Mouse (Mus musculus) cerebellum, adult 2 months (tissue): ENCODE data around the gene Pifo. TPM values are rescaled to one million over a fixed set of nuclear protein-coding genes. Genes with fewer than 3 reads are reported as not detected.
A peak's percentile ranks its signal among the peaks of the same experiment; 100 is the strongest.

ENCODE experiments used
- DNase-seq, 2 experiments: peaks; one replicate each; pipeline ENCODE4 v3.0.0; 2021
- H3K27ac ChIP-seq: fragments of 200-500 bp; 2 replicates; pipeline ENCODE4 v1.5.1; 2012; ENCODE audit warnings: low read length, control low read depth, inconsistent platforms; ENCODE audit not compliant: insufficient read depth
- H3K27me3 ChIP-seq: fragments of 200-500 bp; 2 replicates; pipeline ENCODE4 v1.6.1; 2012; ENCODE audit warnings: inconsistent platforms, mild to moderate bottlenecking, low read length, moderate library complexity; ENCODE audit not compliant: control insufficient read depth, insufficient read depth
- H3K4me1 ChIP-seq: fragments of 200-500 bp; 2 replicates; pipeline ENCODE4 v1.6.1; 2011; ENCODE audit warnings: low read length; ENCODE audit not compliant: control insufficient read depth, insufficient read depth
- H3K4me3 ChIP-seq: fragments of 200-500 bp; replicated peaks from 2 replicates; pipeline ENCODE3; 2011; ENCODE audit warnings: mild to moderate bottlenecking, low read depth, low read length, control low read depth; ENCODE audit not compliant: insufficient read depth
- CTCF ChIP-seq: fragments of 200-500 bp; IDR thresholded peaks from 2 replicates; pipeline ENCODE4 v1.5.1; 2011; ENCODE audit warnings: low read depth, mild to moderate bottlenecking, control low read depth, low read length, moderate library complexity, borderline replicate concordance; ENCODE audit not compliant: insufficient read depth
- POLR2A ChIP-seq: fragments of 200-500 bp; IDR thresholded peaks from 2 replicates; pipeline ENCODE4 v1.6.1; 2011; ENCODE audit warnings: low read length, control low read depth, borderline replicate concordance; ENCODE audit not compliant: insufficient read depth
- WGBS: fragments of 180-500 bp; shearing (Covaris S2); methylation state at CpG from one replicate; pipeline ENCODE4 v1.1.7; 2018; 5-methylcytosine and 5-hydroxymethylcytosine counted together
- polyA plus RNA-seq: library from polyadenylated mRNA; depleted of rRNA; stranded (reverse); fragments of >200 nt; gene quantifications from 2 replicates; pipeline ENCODE4 v1.2.3, GENCODE M21; 2012; rRNA removed

Gene Pifo
- polyA plus RNA-seq, 1 experiment, result 1.2 TPM

- 73% methylated on average over 5 of the region's 5 CpGs for WGBS
- no peaks in the 10 kb centered on the region for H3K27me3 ChIP-seq
- no peaks in the 10 kb centered on the region for H3K4me1 ChIP-seq
- TF ChIP-seq POLR2A, result no peak
- TF ChIP-seq CTCF, result no peak
- H3K27ac ChIP-seq, result no peak overlapping the region
- H3K4me3 ChIP-seq, result no peak overlapping the region
- no peak for DNase-seq
Observed at GRCm38 (mm10) chr3:105971831-105972446, 42.5 kb downstream of the Pifo start.

- Histone ChIP-seq H3K4me1 (no peaks in the 10 kb centered on the region; the same call in 1 of the 2 replicates), H3K4me3 (no peak overlapping the region), H3K27ac (no peak overlapping the region), H3K27me3 (no peaks in the 10 kb centered on the region)
- 96% methylated on average over 2 of the region's 2 CpGs for WGBS
- DNase-seq, result no peak
- TF ChIP-seq CTCF, result no peak
- TF ChIP-seq POLR2A, result no peak
Observed at GRCm38 (mm10) chr3:105960700-105961099, 53.7 kb downstream of the Pifo start.

- 8% methylated on average over 6 of the region's 6 CpGs for WGBS
- TF ChIP-seq CTCF (no peak), POLR2A (no peak)
- no peak for DNase-seq
Observed at GRCm38 (mm10) chr3:105959999-105960398, 54.4 kb downstream of the Pifo start, which contains the start of gene Atp5f1. Gene Atp5f1 (minus strand): TSS chr3:105960099.

DNA sequence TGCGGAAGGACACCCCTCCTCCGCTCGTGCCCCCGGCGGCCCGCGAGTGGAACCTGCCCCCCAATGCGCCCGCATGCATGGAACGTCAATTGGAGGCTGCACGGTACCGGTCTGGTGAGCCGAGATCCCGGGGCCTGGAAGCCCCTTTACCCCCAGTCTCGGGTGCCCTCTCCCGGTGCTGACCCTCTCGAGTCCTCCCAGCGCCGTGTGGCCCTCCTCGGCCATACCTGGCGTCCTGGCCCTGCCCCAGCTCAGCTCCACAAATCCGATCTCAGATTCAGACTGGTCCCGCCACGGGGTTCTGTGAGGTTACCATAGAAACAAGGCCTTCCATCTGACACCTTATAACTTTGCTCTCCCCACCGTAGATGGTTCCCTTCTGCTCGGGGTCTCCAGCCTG lies 54.9 kb downstream of the Pifo start:
- H3K4me1 ChIP-seq, result no peaks in the 10 kb centered on the region; the same call in 1 of the 2 replicates
- H3K4me3 ChIP-seq, result peak overlapping the region; percentile 69
- H3K27ac ChIP-seq, result peak overlapping the region; percentile 37; the same call in 1 of the 2 replicates
- no peak for DNase-seq
- no peak for TF ChIP-seq POLR2A
- TF ChIP-seq CTCF, result no peak
- 2% methylated on average over 26 of the region's 26 CpGs for WGBS
- H3K27me3 ChIP-seq, result no peaks in the 10 kb centered on the region

More at GRCm38 (mm10) chr3:105959999-105960398, 54.4 kb downstream of the Pifo start, which contains the start of gene Atp5f1:
- peak within 1 kb of the TSS; percentile 79 for H3K27ac ChIP-seq
- H3K4me1 ChIP-seq, result no peaks in the 10 kb centered on the region; the same call in 1 of the 2 replicates
- no peaks in the 10 kb centered on the region for H3K27me3 ChIP-seq
- H3K4me3 ChIP-seq, result peak within 1 kb of the TSS; percentile 69

DNA sequence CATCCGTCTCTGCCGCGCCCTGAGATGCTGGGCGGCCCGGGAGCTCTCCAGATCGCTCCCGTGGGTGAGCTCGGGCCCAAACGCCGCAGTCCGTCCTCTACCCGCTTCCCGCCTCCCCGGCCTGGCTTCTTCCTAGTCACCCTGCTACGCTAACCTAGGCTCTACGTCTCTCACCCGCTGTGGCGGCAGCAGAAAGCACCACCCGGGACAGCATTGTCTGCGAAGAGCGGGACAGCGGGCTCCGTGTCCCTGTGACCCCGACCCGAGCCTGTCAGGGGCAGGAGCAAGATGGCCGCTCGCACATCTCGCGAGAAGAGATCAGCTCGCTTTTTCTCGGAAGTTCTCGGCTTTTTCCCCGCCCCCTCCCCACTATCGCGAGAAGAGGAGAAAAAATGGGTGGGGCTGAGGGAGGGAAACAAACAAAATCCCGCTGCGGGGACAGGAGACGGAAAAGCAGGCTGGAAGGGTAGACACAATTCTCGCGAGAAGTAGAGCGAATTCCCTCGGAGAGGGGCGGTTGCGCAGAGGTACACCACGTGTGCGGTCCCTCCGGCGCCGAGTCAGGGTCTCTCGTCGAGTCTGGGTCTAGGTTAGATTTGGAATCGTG lies 55.4 kb downstream of the Pifo start, which contains the start of gene Wdr77:
Wdr77 (plus strand) TSS at position 396 of the 607 bp plus-strand sequence.
- WGBS, result under 1% methylated on average over 52 of the region's 52 CpGs
- H3K27me3 ChIP-seq, result no peaks in the 10 kb centered on the region
- DNase-seq, result peak; percentile 95 to 96
- peak within 1 kb of the TSS; percentile 79 for H3K27ac ChIP-seq
- peak within 1 kb of the TSS; percentile 69 for H3K4me3 ChIP-seq
- TF ChIP-seq POLR2A (peak; percentile 97), CTCF (no peak)
- no peaks in the 10 kb centered on the region; the same call in 1 of the 2 replicates for H3K4me1 ChIP-seq

GRCm38 (mm10) chr3:105958204-105958603 lies 56.2 kb downstream of the Pifo start:
- Histone ChIP-seq H3K4me1 (no peaks in the 10 kb centered on the region; the same call in 1 of the 2 replicates), H3K4me3 (peak overlapping the region; percentile 69), H3K27me3 (no peaks in the 10 kb centered on the region), H3K27ac (no peak overlapping the region)
- DNase-seq, result no peak
- TF ChIP-seq CTCF (no peak), POLR2A (no peak)
- 24% methylated on average over 5 of the region's 5 CpGs for WGBS

- TF ChIP-seq POLR2A (no peak), CTCF (no peak)
- Histone ChIP-seq H3K4me3 (peak overlapping the region; percentile 25), H3K27me3 (no peaks in the 10 kb centered on the region), H3K4me1 (no peaks in the 10 kb centered on the region; the same call in 1 of the 2 replicates), H3K27ac (no peak overlapping the region)
- 91% methylated on average over 1 of the region's 1 CpGs for WGBS
- no peak for DNase-seq
Observed at GRCm38 (mm10) chr3:105957235-105957634, 57.2 kb downstream of the Pifo start.

DNA sequence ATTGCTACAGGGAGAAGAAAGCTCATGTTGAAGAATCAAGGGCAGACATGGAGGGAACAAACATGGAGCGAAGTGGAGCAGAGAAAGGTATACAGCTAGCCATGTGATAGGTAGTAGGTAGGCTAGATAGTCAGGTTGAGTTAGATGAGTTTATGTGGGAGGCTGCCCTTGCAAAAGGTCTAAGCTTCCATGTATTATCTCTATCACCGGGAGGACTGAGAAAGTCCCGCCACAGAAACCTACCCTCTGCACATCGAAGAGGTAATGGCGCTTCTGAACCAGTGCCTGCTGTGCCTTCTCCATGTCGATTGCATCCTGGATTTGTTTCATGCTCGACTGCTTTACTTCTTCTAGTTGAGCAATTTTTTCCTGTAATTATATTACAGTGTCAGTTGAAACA lies 63.1 kb downstream of the Pifo start:
- 85% methylated on average over 7 of the region's 7 CpGs for WGBS
- Histone ChIP-seq H3K27me3 (no peaks in the 10 kb centered on the region), H3K27ac (no peak overlapping the region), H3K4me1 (no peaks in the 10 kb centered on the region), H3K4me3 (no peak overlapping the region)
- DNase-seq, result no peak
- TF ChIP-seq CTCF, result no peak
- TF ChIP-seq POLR2A, result no peak

Other genes starting within 250 kb of the Pifo start
- 60.9 and 66.2 TPM in 2 replicates for gene Rap1a, start 213.3 kb downstream of the Pifo start, polyA plus RNA-seq
- 0.43 and 0.52 TPM in 2 replicates for gene Adora3, start 143.8 kb downstream of the Pifo start, polyA plus RNA-seq
- 0.52 TPM in 1 of 2 replicates, not detected in the other for gene Tmigd3, start 143.7 kb downstream of the Pifo start, polyA plus RNA-seq
- gene I830077J02Rik, start 82.0 kb downstream of the Pifo start, polyA plus RNA-seq, result 0.40 and 0.72 TPM in 2 replicates
- 56.5 and 56.9 TPM in 2 replicates for gene Wdr77, start 55.3 kb downstream of the Pifo start, polyA plus RNA-seq
- gene Atp5f1, start 54.5 kb downstream of the Pifo start, polyA plus RNA-seq, result 396 and 419 TPM in 2 replicates
- 15.8 and 17.3 TPM in 2 replicates for gene Ovgp1, start 40.9 kb downstream of the Pifo start, polyA plus RNA-seq
- 7.2 and 10.0 TPM in 2 replicates for gene Chil5, start 18.2 kb upstream of the Pifo start, polyA plus RNA-seq
- 0.65 and 1.0 TPM in 2 replicates for gene Chia1, start 98.6 kb upstream of the Pifo start, polyA plus RNA-seq
- gene Chil3, start 152.9 kb upstream of the Pifo start, polyA plus RNA-seq, result 0.11 and 0.39 TPM in 2 replicates
- not detected in 2 replicates for gene Chil4, start 204.9 kb upstream of the Pifo start, polyA plus RNA-seq